Mouse (Mus musculus): ENCODE measurements around the gene Mlxipl.

GRCm38 (mm10) chr5:135145955-135146354, 56.3 kb downstream of the Mlxipl start:
- no peak for TF ChIP-seq EP300 (IDR thresholded peaks at IDR 0.05; ENCODE audit: low read depth)
- 0 out of 2 replicates have a peak, but pooled peaks have one; percentile 1 for TF ChIP-seq CTCF (IDR thresholded peaks at IDR 0.05; ENCODE audit: low read depth)
